Mouse (Mus musculus) MEL (cell line): ENCODE measurements around the gene P2ry13.

ENCODE experiments used
- CHD2 ChIP-seq: IDR thresholded peaks from 2 replicates; pipeline ENCODE4 v1.6.1; 2011; ENCODE audit warnings: low read length, improper control_type of control experiment
- CTCF ChIP-seq, 3 experiments: IDR thresholded peaks in 2 of 3; conservative IDR thresholded peaks in 1 of 3; 2 replicates each; pipeline ENCODE4 v1.5.1; 2011 to 2012; ENCODE audit warnings: low read length in 3 of 3, low read depth in 2 of 3, mild to moderate bottlenecking in 2 of 3, improper control_type of control experiment in 1 of 3, inconsistent platforms in 1 of 3, mixed read lengths in 1 of 3, moderate library complexity in 1 of 3; ENCODE audit not compliant: control insufficient read depth in 1 of 3, insufficient read depth in 1 of 3, poor library complexity in 1 of 3, severe bottlenecking in 1 of 3
- EP300 ChIP-seq, 2 experiments: IDR thresholded peaks; 2 replicates each; pipeline ENCODE4 v1.6.1; 2011; ENCODE audit warnings: improper control_type of control experiment in 2 of 2, low read length in 2 of 2, low read depth in 1 of 2, mild to moderate bottlenecking in 1 of 2
- NRF1 ChIP-seq: IDR thresholded peaks from 2 replicates; pipeline ENCODE4 v1.6.1; 2014; ENCODE audit warnings: low read depth, mild to moderate bottlenecking, inconsistent platforms, low read length, improper control_type of control experiment, moderate library complexity; ENCODE audit not compliant: poor library complexity, insufficient read depth, severe bottlenecking
- POLR2A ChIP-seq, 2 experiments: IDR thresholded peaks; 2 replicates each; pipeline ENCODE4 v1.6.1; 2011 to 2012; ENCODE audit warnings: low read length in 2 of 2, mild to moderate bottlenecking in 2 of 2, control low read depth in 1 of 2, improper control_type of control experiment in 1 of 2, low read depth in 1 of 2, moderate library complexity in 1 of 2; ENCODE audit not compliant: control insufficient read depth in 1 of 2, insufficient read depth in 1 of 2, poor library complexity in 1 of 2
- SMC3 ChIP-seq: IDR thresholded peaks from 2 replicates; pipeline ENCODE4 v1.6.1; 2011; ENCODE audit warnings: low read depth, low read length, improper control_type of control experiment
- USF2 ChIP-seq, 2 experiments: IDR thresholded peaks; 2 replicates each; pipeline ENCODE4 v1.6.1; 2011 to 2012; ENCODE audit warnings: improper control_type of control experiment in 2 of 2, low read length in 2 of 2, borderline replicate concordance in 1 of 2, inconsistent platforms in 1 of 2, low read depth in 1 of 2, mild to moderate bottlenecking in 1 of 2; ENCODE audit not compliant: insufficient read depth in 1 of 2

DNA sequence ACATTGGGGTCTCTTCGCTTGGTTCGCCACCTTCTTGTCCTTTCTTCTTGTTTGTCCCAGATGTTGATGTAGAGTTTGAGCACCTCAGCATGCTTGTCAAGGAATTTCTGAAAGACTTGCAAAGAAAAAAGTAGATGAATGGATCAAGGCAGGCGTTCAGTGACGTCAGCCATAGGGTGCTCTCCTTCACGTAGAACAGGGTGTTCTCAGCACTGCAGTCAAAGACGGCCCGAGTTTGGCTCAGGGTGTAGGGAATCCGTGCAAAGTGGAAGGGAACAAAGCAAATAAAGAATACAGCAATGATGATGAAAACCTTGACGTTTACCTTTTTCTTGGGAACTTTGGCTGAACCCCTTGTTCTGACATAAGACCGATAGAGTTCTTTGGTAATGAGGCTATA lies 6.5 kb upstream of the P2ry13 start:
- TF ChIP-seq CTCF (IDR thresholded peaks at IDR 0.05 in 2 of 3, conservative IDR thresholded peaks at IDR 0.05 in 1 of 3; ENCODE audit: control insufficient read depth in 1 of 3, insufficient read depth in 1 of 3, low read depth in 2 of 3, low read length in 3 of 3, poor library complexity in 1 of 3, severe bottlenecking in 1 of 3) (no peak), EP300 (IDR thresholded peaks at IDR 0.05; ENCODE audit: low read depth in 1 of 2, low read length in 2 of 2) (no peak), CHD2 (no peak), USF2 (IDR thresholded peaks at IDR 0.05; ENCODE audit: borderline replicate concordance in 1 of 2, insufficient read depth in 1 of 2, low read depth in 1 of 2, low read length in 2 of 2) (no peak), POLR2A (IDR thresholded peaks at IDR 0.05; ENCODE audit: control insufficient read depth in 1 of 2, insufficient read depth in 1 of 2, low read depth in 1 of 2, low read length in 2 of 2, poor library complexity in 1 of 2) (no peak), NRF1 (no peak), SMC3 (no peak)
